8 mouse cellular contexts compared by ENCODE assay signal in genomic region chr5:99978699-99979442, GRCm38 (mm10). TPM values are rescaled to one million over a fixed set of nuclear protein-coding genes. Genes with fewer than 3 reads are reported as not detected.
A peak's percentile ranks its signal among the peaks of the same experiment; 100 is the strongest.
DNase-seq lines count a peak whose midpoint lies in the region; ATAC-seq lines count a peak whose summit lies in the region.

Gene Hnrnpd, minus strand, starts transcription at chr5:99978938.
Gene 4930524J08Rik, plus strand, starts transcription at chr5:99979061.

- H3K4me2 ChIP-seq in intestine, embryonic 15.5 days (replicated peaks) = peak within 1 kb of the TSS; percentile 69

- H3K27me3 ChIP-seq in intestine, embryonic 15.5 days (replicated peaks) = no peaks in the 10 kb centered on the region

- no peaks in the 10 kb centered on the region for H3K36me3 ChIP-seq in intestine, embryonic 15.5 days

- ATAC-seq in intestine, embryonic 15.5 days = peak; percentile 98
- peak; percentile 83 for ATAC-seq in megakaryocyte-erythroid progenitor cell, adult 5-6 weeks (replicated peaks; ENCODE audit: low FRiP score, low TSS enrichment, poor library complexity, severe bottlenecking)

- intact Hi-C loops in left cerebral cortex, postnatal 14 days (cut with DNase I) = no loop called here

- under 1% methylated on average over 95 of the region's 97 CpGs for WGBS in intestine, embryonic 15.5 days

- H3K4me1 ChIP-seq in intestine, embryonic 15.5 days (replicated peaks) = peaks cover 13% of the 10 kb centered on the region

- peak within 1 kb of the TSS; percentile 99 for H3K27ac ChIP-seq in intestine, embryonic 15.5 days

- H3K4me3 ChIP-seq in intestine, embryonic 15.5 days (replicated peaks) = peak within 1 kb of the TSS; percentile 87

- H3K9ac ChIP-seq in intestine, embryonic 15.5 days = peak within 1 kb of the TSS; percentile 98

- no peaks in the 10 kb centered on the region for H3K9me3 ChIP-seq in intestine, embryonic 15.5 days

- DNase-seq in adrenal gland, adult 2 months = peak; percentile 96
- DNase-seq in embryo, embryonic 11 days = peak; percentile 100
- DNase-seq in gastrocnemius, postnatal 25 days = peak; percentile 97
- DNase-seq in left cerebral cortex, postnatal 14 days (ENCODE audit: low spot score in 2 of 2) = peak; percentile 93 to 95
- peak; percentile 92 for DNase-seq in right cerebral cortex, postnatal 14 days
- DNase-seq in urinary bladder, postnatal 25 days (ENCODE audit: low spot score) = peak; percentile 83

RNA-seq across cellular contexts. Expression of gene Hnrnpd, which starts in this region (rescaled TPM):
- 100 to 1,000 TPM in 1 of 2 experiments, 10 to 100 TPM in 1; 82.6 to 161 TPM for total RNA-seq in adrenal gland, adult 2 months (2021)
- polyA plus RNA-seq in adrenal gland, adult 2 months (2012; rRNA removed) = 50.5 and 52.5 TPM in 2 replicates
- total RNA-seq in gastrocnemius, postnatal 25 days (2021) = 10 to 100 TPM; 52.8 to 61.5 TPM
- 161 and 174 TPM in 2 replicates for polyA plus RNA-seq in intestine, embryonic 15.5 days (2015; fragmentation: Nextera tagmentation; extraction: Ambion mirVana)
- 100 to 1,000 TPM; 189 to 204 TPM for total RNA-seq in left cerebral cortex, postnatal 14 days (2021)
- total RNA-seq in megakaryocyte-erythroid progenitor cell, adult 5-6 weeks (2014; fragmentation: Nextera tagmentation) = 420 and 448 TPM in 2 replicates
- 177 and 197 TPM in 2 replicates for total RNA-seq in megakaryocyte-erythroid progenitor cell, adult 5-6 weeks (2017)

RNA-seq across cellular contexts. Expression of gene 4930524J08Rik, which starts in this region (rescaled TPM):
- total RNA-seq in adrenal gland, adult 2 months (2021) = 1 to 10 TPM in 1 of 2 experiments, under 1 TPM in 1; 0.86 to 1.8 TPM
- polyA plus RNA-seq in adrenal gland, adult 2 months (2012; rRNA removed) = 2.9 and 4.8 TPM in 2 replicates
- under 1 TPM in 1 of 2 experiments, not detected in 1; 0.67 TPM for total RNA-seq in gastrocnemius, postnatal 25 days (2021)
- 0.93 and 1.1 TPM in 2 replicates for polyA plus RNA-seq in intestine, embryonic 15.5 days (2015; fragmentation: Nextera tagmentation; extraction: Ambion mirVana)
- total RNA-seq in left cerebral cortex, postnatal 14 days (2021) = 1 to 10 TPM; 2.2 to 3.5 TPM
- total RNA-seq in megakaryocyte-erythroid progenitor cell, adult 5-6 weeks (2014; fragmentation: Nextera tagmentation) = 2.8 TPM in 1 of 2 replicates, not detected in the other
- 6.2 TPM in 1 of 2 replicates, not detected in the other for total RNA-seq in megakaryocyte-erythroid progenitor cell, adult 5-6 weeks (2017)

Comparison
In these comparisons a context has a peak if more than half of its experiments do, and no peak if none do; other contexts are left out.
1. Peak in every context shown above with its lines: DNase-seq, ATAC-seq, H3K4me3 ChIP-seq and H3K27ac ChIP-seq.